Mouse (Mus musculus) heart, postnatal 36 days (tissue): ENCODE measurements around the gene Spata13. TPM values are rescaled to one million over a fixed set of nuclear protein-coding genes. Genes with fewer than 3 reads are reported as not detected.

Source experiments
- DNase-seq, 2 experiments: peaks; one replicate each; pipeline ENCODE4 v3.0.0; 2021 to 2022
- intact Hi-C: fragments of 180-260 bp; cut with DNase I; formaldehyde crosslinking; loops from one replicate; pipeline ENCODE4 v1.15.1; 2025
- total RNA-seq, 2 experiments: library from RNA; stranded (reverse); gene quantifications; 2 replicates each; pipeline ENCODE4 v1.2.3; 2021

Spata13 gene
- total RNA-seq, 2 experiments from 2014 or later, result 13.5 to 16.4 TPM

- no peak for DNase-seq
- intact Hi-C loops, result no loop called here
Observed at GRCm38 (mm10) chr14:60704961-60705360, 71.2 kb downstream of the Spata13 start.

DNA sequence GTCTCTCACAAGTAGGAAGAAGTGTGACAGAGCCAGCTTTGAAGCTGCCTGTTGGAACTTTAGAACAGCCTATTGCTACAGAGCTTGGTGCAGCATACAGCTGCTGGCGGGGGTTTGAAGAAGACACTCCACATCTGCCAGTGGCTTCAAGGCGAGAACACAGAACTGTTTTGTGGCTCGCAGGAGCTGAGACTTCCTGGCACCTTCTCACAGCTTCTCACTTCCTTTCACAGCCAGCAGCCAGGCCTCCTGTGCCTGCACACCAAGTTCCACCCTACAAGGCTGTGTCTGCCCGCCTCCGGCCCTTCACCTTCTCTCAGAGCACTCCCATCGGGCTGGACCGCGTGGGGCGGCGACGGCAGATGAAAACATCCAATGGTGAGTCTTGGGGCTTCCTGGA, 75.4 kb downstream of the Spata13 start:
- DNase-seq, result no peak
- intact Hi-C loops, result no loop called here

DNA sequence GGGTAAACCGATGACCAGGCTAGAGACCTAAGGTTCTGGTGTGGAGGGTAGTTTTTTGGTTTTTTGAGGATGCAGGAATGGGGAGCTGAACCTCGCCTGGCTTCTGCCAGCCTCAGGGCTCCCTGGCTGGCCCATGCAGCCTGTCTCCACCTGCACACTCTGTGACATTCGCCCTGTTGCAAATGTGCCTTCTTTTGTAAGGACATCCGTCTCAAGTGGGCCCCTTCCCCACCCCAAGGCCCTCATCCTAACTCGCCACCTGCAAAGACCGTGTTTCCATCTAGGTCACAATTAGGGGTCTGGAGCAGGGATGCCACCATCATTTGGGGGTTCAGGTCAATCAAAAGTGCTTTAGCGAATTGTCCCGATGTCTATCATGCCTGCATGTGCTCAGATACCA, 75.9 kb downstream of the Spata13 start:
- DNase-seq, result no peak
- intact Hi-C loops, result loop anchor here (5.0 kb wide), 1 partner anchor 403 kb away; no protein-coding TSS in a partner anchor

GRCm38 (mm10) chr14:60711161-60711560, 77.4 kb downstream of the Spata13 start:
- DNase-seq, result no peak
- intact Hi-C loops, result loop anchor here (1.0 to 5.0 kb wide), 2 partner anchors 60 to 401 kb away; no protein-coding TSS in a partner anchor

- intact Hi-C loops, result loop anchor here (1.0 to 5.0 kb wide), 3 partner anchors 21 to 401 kb away; no protein-coding TSS in a partner anchor
- peak in 1 of 2 experiments; percentile 42 for DNase-seq
Observed at GRCm38 (mm10) chr14:60711590-60712288, 77.9 kb downstream of the Spata13 start.

GRCm38 (mm10) chr14:60712289-60712830, 78.6 kb downstream of the Spata13 start:
- no peak for DNase-seq
- intact Hi-C loops, result loop anchor here (2.0 to 5.0 kb wide), 2 partner anchors 20 to 400 kb away; no protein-coding TSS in a partner anchor

DNA sequence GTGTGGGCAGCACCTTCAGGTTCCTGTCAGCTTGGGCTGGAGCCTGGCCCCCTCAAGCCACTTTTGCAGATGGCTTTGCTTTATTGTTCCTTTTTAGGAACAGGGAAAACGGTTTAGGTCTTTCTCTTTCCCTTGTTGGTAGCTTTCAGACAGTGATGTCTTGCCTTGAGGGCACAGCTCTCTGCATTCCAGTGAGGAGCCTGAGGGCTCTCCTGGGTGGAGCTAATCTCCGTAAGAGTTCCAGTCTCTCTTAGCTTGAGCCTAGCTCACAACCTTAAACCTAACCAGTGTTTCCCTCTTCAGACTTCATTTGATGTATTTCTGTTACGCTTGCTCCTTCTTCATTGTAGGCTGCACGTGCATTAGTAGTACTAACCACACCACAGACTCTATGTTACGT, 81.9 kb downstream of the Spata13 start:
- DNase-seq, result no peak
- intact Hi-C loops, result no loop called here

DNA sequence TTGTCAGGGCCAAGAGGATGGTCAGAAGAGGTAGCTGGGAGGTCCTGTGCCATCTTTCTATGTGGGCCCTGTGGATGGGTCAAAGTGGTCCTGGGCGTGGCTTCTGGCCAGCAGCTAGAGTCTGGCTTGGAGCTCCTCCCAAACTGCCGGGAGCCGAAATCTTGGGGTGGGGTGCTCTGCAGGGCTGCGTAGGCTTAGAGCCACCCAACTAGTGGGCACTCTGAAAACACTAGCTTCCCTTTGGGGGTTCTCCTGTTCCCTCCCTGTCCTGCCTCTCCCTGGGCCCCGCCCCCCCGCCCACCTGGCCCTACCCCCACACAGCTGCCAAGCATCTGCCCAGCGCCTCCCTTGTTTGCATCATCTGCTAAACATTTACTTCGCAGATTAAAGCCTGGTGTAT, 87.5 kb downstream of the Spata13 start:
- no peak for DNase-seq

DNA sequence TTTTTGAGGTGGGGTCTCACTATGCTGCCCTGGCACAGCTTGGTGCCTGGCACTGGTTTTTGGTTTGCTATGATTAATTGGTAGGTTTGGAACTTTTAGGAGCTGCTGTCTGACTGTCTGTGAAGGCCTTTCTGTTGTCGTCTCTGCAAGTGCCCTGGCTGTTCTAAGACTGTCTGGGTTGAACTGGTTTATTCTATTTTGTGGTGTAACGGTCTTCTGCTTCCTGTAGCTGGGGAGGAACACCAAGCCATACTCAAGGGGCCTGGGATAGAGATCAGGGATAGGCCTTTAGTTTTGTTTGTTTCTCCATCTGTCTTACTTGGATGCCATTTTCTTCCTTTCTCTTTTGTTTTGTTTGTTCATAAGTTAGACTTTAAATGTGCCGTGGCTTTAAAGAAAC, 88.1 kb downstream of the Spata13 start:
- intact Hi-C loops, result no loop called here
- DNase-seq, result no peak

More for the DNA sequence above, 87.5 kb downstream of the Spata13 start:
- intact Hi-C loops, result no loop called here

GRCm38 (mm10) chr14:60726091-60726490, 92.3 kb downstream of the Spata13 start:
- intact Hi-C loops, result no loop called here
- peak in 1 of 2 experiments; percentile 26 for DNase-seq

DNA sequence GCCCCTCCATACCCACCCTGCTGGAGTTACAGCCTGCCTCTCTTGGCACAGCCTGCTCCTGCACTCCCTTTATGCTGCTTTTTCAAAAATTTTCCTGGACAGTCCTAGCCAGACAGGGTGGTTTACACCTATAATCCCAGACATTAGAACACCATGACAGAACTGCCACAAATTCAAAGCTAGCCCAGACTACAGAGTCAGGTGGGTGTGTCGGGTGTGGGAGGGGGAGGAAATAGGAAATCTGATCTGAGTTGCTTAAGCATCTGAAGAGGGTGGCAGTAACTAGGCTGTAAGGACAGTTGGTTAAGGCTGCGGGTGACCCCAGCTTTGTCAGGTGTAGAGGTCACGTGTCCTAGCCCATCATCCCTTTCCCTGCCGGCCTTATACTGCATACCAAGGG, 93.3 kb downstream of the Spata13 start:
- intact Hi-C loops, result no loop called here
- DNase-seq, result no peak

GRCm38 (mm10) chr14:60732081-60732480, 98.3 kb downstream of the Spata13 start:
- DNase-seq, result no peak
- intact Hi-C loops, result loop anchor here (2.0 kb wide), 2 partner anchors 19 to 39 kb away; no protein-coding TSS in a partner anchor

DNA sequence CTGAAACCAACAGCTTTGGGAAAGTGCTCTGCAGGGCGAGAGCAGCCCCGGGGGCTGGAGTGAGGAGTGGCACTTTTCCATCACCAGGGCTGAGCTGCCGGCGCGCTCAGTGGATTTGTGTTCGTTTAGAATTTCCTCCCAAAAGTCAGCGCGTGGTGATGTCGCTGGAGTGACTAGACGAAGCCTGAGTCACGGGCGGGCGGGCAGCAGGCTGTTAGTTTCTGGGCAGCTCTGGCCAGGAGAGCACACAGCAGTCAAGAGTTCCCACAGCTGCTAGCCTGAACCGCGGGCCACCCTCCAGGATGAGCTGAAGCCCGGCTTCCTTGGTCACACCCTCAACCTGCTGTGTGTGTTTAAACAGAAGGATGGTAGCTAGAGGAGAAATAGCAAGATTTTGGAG, 99.0 kb downstream of the Spata13 start:
- intact Hi-C loops, result loop anchor here (2.0 kb wide), 2 partner anchors 20 to 38 kb away; no protein-coding TSS in a partner anchor
- peak; percentile 57 to 63 for DNase-seq

DNA sequence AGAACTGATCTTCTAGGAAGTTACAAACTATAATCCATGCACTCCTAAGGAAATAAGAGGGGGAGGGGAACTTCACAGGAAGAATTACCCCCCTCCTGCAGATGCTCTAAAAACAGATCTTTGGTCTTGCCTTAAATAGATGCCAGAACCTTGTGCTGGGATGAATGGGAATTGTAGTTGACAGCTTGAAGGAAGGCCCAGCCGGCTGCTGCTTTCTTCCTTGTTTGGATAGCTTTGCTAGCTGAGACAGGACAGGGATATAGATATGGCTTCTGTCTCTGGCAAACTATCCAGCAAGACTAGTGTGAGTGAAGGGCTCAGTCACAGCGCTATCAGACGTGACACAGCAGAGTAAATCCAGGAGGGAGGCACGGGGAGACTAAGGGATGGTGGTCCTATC, 99.9 kb downstream of the Spata13 start:
- intact Hi-C loops, result loop anchor here (2.0 kb wide), 2 partner anchors 21 to 37 kb away; no protein-coding TSS in a partner anchor

GRCm38 (mm10) chr14:60735206-60735605, 101.4 kb downstream of the Spata13 start:
- intact Hi-C loops, result no loop called here
- DNase-seq, result no peak

More for the DNA sequence above, 99.9 kb downstream of the Spata13 start:
- no peak for DNase-seq

DNA sequence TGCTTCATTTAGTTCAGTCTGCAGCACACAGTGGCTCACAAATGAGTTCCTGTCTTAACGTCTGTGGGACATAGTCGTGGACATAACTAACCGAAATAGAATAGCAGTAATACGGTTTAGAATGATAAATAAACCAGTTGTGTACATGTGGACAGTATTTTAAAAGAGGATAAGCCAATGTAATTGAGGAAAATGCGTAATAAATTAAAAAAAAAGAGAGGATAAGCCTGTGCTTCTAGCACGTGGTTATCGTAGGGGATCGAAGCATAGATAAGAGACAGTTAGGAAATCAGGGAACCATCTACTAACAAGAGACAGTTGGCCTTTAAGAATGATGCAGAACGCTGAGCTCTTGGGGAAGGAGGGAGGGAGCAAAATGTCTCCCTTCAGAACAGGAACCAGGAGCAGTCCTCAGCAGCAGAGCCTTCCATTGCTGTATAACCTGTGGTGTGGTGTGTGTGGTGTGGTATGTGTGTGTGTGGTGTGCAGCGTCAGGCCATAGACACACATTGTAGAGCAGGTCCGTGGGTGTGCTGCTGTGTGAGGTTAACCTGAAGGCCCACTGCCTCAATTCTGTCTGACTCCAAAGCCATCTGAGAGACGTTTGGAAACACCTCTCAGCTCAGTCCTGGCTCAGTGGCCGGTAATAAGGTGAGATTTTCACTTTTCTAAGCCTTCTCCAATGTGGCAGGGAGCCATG, 102.2 kb downstream of the Spata13 start:
- DNase-seq, result peak in 1 of 2 experiments; percentile 32
- intact Hi-C loops, result no loop called here

- DNase-seq, result peak; percentile 55 to 65
- intact Hi-C loops, result no loop called here
Observed at GRCm38 (mm10) chr14:60736591-60737192, 102.9 kb downstream of the Spata13 start.

DNA sequence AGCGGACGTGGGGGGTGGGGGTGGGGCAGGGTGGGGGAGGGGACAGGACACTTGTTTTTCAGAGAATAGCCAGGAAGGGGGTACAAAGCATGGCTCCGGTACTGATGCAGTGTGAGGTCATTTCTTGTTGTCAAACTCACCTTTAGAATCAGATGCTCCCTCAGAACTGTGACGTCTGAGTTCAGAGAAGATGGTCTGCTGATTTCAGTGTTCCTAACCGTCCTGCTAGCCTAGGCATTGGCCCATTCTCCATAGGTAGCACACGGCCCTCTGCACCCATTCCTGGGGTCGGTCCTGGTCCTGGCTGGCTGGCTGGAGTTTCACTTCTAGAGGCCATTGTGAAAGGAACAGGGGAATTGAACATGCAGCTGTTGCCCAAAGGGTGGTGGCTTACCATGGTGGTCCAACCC, 103.4 kb downstream of the Spata13 start:
- DNase-seq, result no peak
- intact Hi-C loops, result no loop called here

GRCm38 (mm10) chr14:60738434-60738938, 104.7 kb downstream of the Spata13 start:
- DNase-seq, result peak in 1 of 2 experiments; percentile 28
- intact Hi-C loops, result no loop called here

- no peak for DNase-seq
- intact Hi-C loops, result no loop called here
Observed at GRCm38 (mm10) chr14:60739155-60739554, 105.4 kb downstream of the Spata13 start.

GRCm38 (mm10) chr14:60739616-60740015, 105.8 kb downstream of the Spata13 start:
- DNase-seq, result peak in 1 of 2 experiments; percentile 41
- intact Hi-C loops, result no loop called here
